Mouse (Mus musculus): ENCODE measurements at regions not wholly inside any gene's neighbourhood (a gene's known extent, or its start where the extent isn't known, plus 50 kb on each side); places are given as distances from the start of the nearest gene placed in this dataset.

DNA sequence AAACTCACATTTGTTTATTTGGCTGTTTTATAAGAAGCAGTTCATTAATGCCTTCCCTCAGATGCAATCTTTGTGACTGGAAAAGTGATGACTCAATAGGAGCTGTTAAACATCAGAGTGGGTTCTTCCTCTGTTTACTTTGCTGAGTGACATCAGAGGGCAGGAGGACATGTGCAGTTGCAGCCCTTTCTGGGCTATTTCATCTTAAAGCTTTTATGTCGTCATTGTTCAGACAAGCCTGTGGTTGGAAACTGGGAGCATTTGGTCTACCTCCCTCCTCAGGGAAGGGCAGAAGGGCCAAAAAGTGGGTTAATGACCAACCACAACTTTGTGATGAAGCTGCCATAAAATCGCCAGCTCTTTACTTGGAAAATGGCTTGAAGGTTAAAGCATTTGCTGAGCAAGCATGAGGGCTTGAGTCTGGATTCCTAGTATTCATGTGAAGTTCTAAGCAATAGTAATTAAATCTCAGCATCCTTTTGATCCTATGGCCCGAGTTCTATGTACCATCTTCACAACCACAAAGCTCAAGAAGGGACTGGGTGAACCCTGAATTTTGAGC lies 103.8 kb upstream of the Igfbp3 start:
- TF ChIP-seq CTCF (IDR thresholded peaks at IDR 0.05; ENCODE audit: low read depth, low read length), result no peak
- TF ChIP-seq POLR2A (IDR thresholded peaks at IDR 0.05; ENCODE audit: extremely low read depth, insufficient read depth, low read length), result no peak
- 31% methylated on average over 3 of the region's 3 CpGs for WGBS
- no peak overlapping the region for H3K27ac ChIP-seq (replicated peaks; ENCODE audit: insufficient read depth, low read depth, low read length)
- H3K36me3 ChIP-seq (ENCODE audit: control insufficient read depth, insufficient read depth, low read length), result no peaks in the 10 kb centered on the region
- no peaks in the 10 kb centered on the region for H3K79me2 ChIP-seq (ENCODE audit: control insufficient read depth, insufficient read depth, low read length)
- no peak overlapping the region for H3K9ac ChIP-seq (ENCODE audit: low read depth, low read length)
- H3K27me3 ChIP-seq (ENCODE audit: control insufficient read depth, insufficient read depth, low read length), result no peaks in the 10 kb centered on the region
- no peak overlapping the region for H3K4me3 ChIP-seq (ENCODE audit: insufficient read depth, low read depth, low read length)
- no peaks in the 10 kb centered on the region for H3K4me1 ChIP-seq (ENCODE audit: control insufficient read depth, insufficient read depth, low read length)
- DNase-seq (ENCODE audit: extremely low read depth, low read depth, low spot score), result peak; percentile 12

DNA sequence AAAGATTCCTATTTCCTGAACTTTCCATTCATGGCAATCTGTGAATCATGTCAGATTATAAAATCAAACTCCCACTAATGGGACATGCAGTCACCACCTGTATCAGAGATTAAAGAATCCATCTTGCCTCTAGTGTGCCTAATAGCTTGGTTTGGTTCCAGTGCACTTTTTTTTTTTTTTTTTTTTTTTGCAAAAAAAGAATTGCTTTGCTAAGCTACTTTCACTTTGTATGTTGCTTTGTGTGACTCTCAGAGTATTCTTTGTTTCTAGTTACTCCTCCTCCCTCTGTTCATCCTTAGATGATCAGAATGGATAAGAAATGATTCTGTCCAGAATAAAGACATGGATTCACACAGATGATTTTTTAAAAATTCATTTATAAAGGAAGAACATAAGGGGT lies 82.5 kb upstream of the Igfbp3 start:
- DNase-seq (ENCODE audit: extremely low read depth, low read depth, low spot score), result no peak
- Histone ChIP-seq H3K27ac (replicated peaks; ENCODE audit: insufficient read depth, low read depth, low read length) (no peak overlapping the region), H3K27me3 (ENCODE audit: control insufficient read depth, insufficient read depth, low read length) (no peaks in the 10 kb centered on the region), H3K36me3 (ENCODE audit: control insufficient read depth, insufficient read depth, low read length) (no peaks in the 10 kb centered on the region), H3K4me1 (ENCODE audit: control insufficient read depth, insufficient read depth, low read length) (peaks cover 4% of the 10 kb centered on the region; the same call in 1 of the 2 replicates), H3K79me2 (ENCODE audit: control insufficient read depth, insufficient read depth, low read length) (no peaks in the 10 kb centered on the region), H3K4me3 (ENCODE audit: insufficient read depth, low read depth, low read length) (no peak overlapping the region), H3K9ac (ENCODE audit: low read depth, low read length) (no peak overlapping the region)
- TF ChIP-seq CTCF (IDR thresholded peaks at IDR 0.05; ENCODE audit: low read depth, low read length), result no peak
- TF ChIP-seq POLR2A (IDR thresholded peaks at IDR 0.05; ENCODE audit: extremely low read depth, insufficient read depth, low read length), result no peak

DNA sequence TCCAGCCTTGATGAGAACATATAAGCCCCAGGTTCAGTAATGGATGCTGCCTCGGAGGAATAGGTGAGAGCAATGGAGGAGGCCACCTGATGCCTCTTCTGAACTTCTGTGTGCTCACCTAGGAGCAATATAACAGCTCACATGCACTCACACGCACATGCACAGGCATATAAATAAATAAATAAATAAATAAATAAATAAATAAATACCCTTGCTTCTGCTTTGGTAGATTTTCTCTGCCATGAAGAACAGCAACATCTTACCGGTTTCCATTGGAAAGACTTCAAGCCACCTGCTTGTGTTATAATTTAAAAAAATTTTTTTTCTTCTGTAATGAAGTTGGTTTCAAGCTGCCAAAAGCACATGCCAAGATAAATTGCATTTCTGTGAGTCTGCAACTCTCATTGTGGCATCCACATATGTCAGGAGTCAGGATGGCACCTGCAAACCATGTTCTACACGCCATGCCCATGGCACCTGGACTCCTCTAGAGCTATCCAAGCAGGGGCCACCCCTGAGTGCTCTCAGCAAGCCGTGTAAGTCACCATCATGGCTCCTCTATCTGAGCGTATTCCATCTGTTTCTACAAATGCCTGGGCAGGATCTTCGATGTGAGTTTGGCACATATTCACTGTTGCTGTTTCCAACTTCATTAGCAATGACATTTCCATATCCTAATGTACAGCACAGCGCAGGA lies 75.7 kb upstream of the Igfbp3 start:
- no peaks in the 10 kb centered on the region for H3K36me3 ChIP-seq (ENCODE audit: control insufficient read depth, insufficient read depth, low read length)
- DNase-seq (ENCODE audit: extremely low read depth, low read depth, low spot score), result no peak
- H3K27ac ChIP-seq (replicated peaks; ENCODE audit: insufficient read depth, low read depth, low read length), result no peak overlapping the region
- TF ChIP-seq CTCF (IDR thresholded peaks at IDR 0.05; ENCODE audit: low read depth, low read length) (no peak), POLR2A (IDR thresholded peaks at IDR 0.05; ENCODE audit: extremely low read depth, insufficient read depth, low read length) (no peak)
- H3K9ac ChIP-seq (ENCODE audit: low read depth, low read length), result no peak overlapping the region
- no peaks in the 10 kb centered on the region for H3K79me2 ChIP-seq (ENCODE audit: control insufficient read depth, insufficient read depth, low read length)
- no peaks in the 10 kb centered on the region for H3K4me1 ChIP-seq (ENCODE audit: control insufficient read depth, insufficient read depth, low read length)
- no peaks in the 10 kb centered on the region for H3K27me3 ChIP-seq (ENCODE audit: control insufficient read depth, insufficient read depth, low read length)
- no peak overlapping the region for H3K4me3 ChIP-seq (ENCODE audit: insufficient read depth, low read depth, low read length)
- WGBS, result 86% methylated on average over 8 of the region's 8 CpGs

DNA sequence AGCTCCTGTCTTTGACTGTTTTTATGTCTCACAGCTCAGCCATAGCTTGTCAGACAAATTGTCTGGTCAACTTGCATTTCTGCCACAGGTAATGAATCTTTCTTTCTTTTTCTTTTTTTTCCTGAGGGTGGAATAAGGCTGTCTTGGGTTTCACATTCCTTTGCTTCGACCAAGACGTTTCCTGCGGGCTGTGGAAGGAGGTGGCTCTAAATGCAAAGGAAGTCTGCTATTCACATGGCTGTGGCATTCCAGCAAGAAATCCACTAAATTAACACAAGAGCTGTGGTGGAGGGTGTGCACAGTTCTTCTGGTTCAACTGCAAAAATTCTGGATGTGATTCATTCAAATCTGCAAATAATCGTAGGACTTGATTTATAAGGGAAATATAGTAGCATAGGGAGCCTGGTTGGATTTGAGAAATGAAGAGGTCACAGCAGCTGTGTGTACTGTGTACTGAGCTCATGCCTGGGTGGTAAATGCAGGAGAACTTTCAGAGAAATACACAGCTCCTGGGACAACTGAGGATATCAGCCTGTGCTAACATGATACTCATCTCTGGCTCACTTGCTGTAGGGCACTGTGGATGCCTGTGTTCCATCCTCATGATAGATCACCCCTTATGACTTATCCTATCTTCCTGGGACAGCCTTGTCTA lies 71.2 kb upstream of the Igfbp3 start:
- Histone ChIP-seq H3K4me1 (ENCODE audit: control insufficient read depth, insufficient read depth, low read length) (no peaks in the 10 kb centered on the region), H3K9ac (ENCODE audit: low read depth, low read length) (no peak overlapping the region), H3K36me3 (ENCODE audit: control insufficient read depth, insufficient read depth, low read length) (no peaks in the 10 kb centered on the region), H3K27ac (replicated peaks; ENCODE audit: insufficient read depth, low read depth, low read length) (no peak overlapping the region), H3K4me3 (ENCODE audit: insufficient read depth, low read depth, low read length) (no peak overlapping the region), H3K27me3 (ENCODE audit: control insufficient read depth, insufficient read depth, low read length) (no peaks in the 10 kb centered on the region), H3K79me2 (ENCODE audit: control insufficient read depth, insufficient read depth, low read length) (no peaks in the 10 kb centered on the region)
- WGBS, result 63% methylated on average over 4 of the region's 4 CpGs
- no peak for DNase-seq (ENCODE audit: extremely low read depth, low read depth, low spot score)
- TF ChIP-seq CTCF (IDR thresholded peaks at IDR 0.05; ENCODE audit: low read depth, low read length) (no peak), POLR2A (IDR thresholded peaks at IDR 0.05; ENCODE audit: extremely low read depth, insufficient read depth, low read length) (no peak)

DNA sequence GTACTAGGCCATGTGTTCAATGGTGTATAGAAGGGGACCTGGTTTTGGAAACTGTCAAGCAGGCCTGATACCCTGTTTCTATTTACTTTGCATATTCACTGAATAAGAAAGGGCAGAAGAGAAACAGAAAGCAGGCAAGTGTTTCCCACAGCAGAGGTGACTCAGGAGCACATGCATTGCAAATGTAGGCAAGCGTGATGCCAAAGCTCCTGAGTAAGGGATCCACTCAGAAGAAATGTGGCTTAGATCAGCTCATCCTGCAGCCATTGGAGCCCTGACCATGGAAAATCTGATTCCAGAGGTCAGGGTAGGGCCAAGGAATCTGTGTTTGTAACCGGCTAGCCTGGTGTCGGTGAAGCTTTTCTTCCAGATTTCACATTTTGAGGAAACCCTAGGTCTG lies 69.3 kb upstream of the Igfbp3 start:
- Histone ChIP-seq H3K27me3 (ENCODE audit: control insufficient read depth, insufficient read depth, low read length) (no peaks in the 10 kb centered on the region), H3K79me2 (ENCODE audit: control insufficient read depth, insufficient read depth, low read length) (no peaks in the 10 kb centered on the region), H3K9ac (ENCODE audit: low read depth, low read length) (no peak overlapping the region), H3K4me1 (ENCODE audit: control insufficient read depth, insufficient read depth, low read length) (no peaks in the 10 kb centered on the region), H3K4me3 (ENCODE audit: insufficient read depth, low read depth, low read length) (no peak overlapping the region), H3K36me3 (ENCODE audit: control insufficient read depth, insufficient read depth, low read length) (no peaks in the 10 kb centered on the region), H3K27ac (replicated peaks; ENCODE audit: insufficient read depth, low read depth, low read length) (no peak overlapping the region)
- no peak for DNase-seq (ENCODE audit: extremely low read depth, low read depth, low spot score)
- no peak for TF ChIP-seq POLR2A (IDR thresholded peaks at IDR 0.05; ENCODE audit: extremely low read depth, insufficient read depth, low read length)
- TF ChIP-seq CTCF (IDR thresholded peaks at IDR 0.05; ENCODE audit: low read depth, low read length), result no peak
- WGBS, result 96% methylated on average over 3 of the region's 3 CpGs

DNA sequence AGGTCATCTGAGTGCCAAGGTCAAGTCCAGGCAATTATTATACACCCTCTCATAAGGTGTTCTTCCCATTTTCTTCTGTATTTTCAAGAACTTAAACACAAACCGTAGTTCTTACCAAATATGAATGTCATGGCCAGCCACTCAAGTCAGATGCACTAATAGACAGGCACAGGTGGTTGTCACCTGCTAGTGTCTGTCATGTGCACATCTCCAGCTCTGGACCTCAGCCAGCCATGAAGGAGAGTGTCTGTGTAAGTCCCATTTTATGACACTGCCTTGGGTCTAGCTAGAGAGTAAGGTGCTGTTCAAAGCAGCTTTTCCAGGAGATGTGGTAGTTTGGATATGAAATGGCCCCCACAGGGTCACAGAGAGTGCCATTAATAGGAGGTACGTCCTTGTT lies 68.5 kb upstream of the Igfbp3 start:
- no peaks in the 10 kb centered on the region for H3K36me3 ChIP-seq (ENCODE audit: control insufficient read depth, insufficient read depth, low read length)
- H3K27ac ChIP-seq (replicated peaks; ENCODE audit: insufficient read depth, low read depth, low read length), result no peak overlapping the region
- no peak overlapping the region for H3K9ac ChIP-seq (ENCODE audit: low read depth, low read length)
- no peaks in the 10 kb centered on the region for H3K27me3 ChIP-seq (ENCODE audit: control insufficient read depth, insufficient read depth, low read length)
- H3K79me2 ChIP-seq (ENCODE audit: control insufficient read depth, insufficient read depth, low read length), result no peaks in the 10 kb centered on the region
- DNase-seq (ENCODE audit: extremely low read depth, low read depth, low spot score), result no peak
- TF ChIP-seq CTCF (IDR thresholded peaks at IDR 0.05; ENCODE audit: low read depth, low read length) (no peak), POLR2A (IDR thresholded peaks at IDR 0.05; ENCODE audit: extremely low read depth, insufficient read depth, low read length) (no peak)
- 78% methylated on average over 2 of the region's 2 CpGs for WGBS
- no peak overlapping the region for H3K4me3 ChIP-seq (ENCODE audit: insufficient read depth, low read depth, low read length)
- no peaks in the 10 kb centered on the region for H3K4me1 ChIP-seq (ENCODE audit: control insufficient read depth, insufficient read depth, low read length)
